Mouse (Mus musculus): ENCODE measurements around the gene Tmem106a. TPM values are rescaled to one million over a fixed set of nuclear protein-coding genes. Genes with fewer than 3 reads are reported as not detected.
"Not testable (repeated sequence)": the region's sequence is repeated elsewhere in the genome, so short reads cannot be mapped to it uniquely, and the experiment has no call there.

Gene Tmem106a
- total RNA-seq, 1 experiment from 2014 or later: 10.7 TPM

DNA sequence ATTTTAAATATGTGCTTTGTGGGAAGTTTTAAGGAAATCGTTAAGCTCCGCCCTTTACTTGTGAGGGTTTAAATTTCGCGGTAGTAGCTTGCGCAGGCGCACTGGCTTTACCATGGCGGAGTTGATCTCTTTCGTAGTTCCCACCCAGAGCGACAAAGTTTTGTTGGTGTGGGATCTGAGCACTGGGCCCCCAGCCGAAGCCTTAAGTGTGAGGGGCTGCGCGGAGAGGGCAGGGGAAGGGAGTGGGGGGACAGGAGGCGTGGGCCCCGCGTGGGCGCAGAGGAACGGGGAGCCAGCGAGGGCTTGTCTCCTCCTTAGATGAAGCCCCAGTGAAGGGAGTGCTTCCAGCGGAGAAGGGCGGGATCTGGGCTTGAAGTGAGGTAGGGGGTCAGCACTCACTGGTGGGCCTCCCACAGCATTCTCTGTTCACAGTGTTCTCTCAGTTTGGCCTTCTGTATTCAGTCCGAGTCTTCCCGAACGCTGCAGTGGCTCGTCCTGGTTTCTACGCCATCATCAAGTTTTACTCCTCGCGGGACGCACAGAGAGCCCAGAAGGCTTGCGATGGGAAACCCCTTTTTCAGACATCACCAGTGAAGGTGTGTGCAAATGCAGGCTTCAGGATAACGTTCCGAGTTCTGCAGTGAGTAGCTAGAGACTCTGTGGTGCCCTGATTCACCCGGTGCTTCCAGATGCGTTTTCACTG, 46.0 kb downstream of the Tmem106a start:
- ATAC-seq (replicated peaks; ENCODE audit: insufficient number of reproducible peaks, low FRiP score, low TSS enrichment, poor library complexity, severe bottlenecking): peak; percentile 78

DNA sequence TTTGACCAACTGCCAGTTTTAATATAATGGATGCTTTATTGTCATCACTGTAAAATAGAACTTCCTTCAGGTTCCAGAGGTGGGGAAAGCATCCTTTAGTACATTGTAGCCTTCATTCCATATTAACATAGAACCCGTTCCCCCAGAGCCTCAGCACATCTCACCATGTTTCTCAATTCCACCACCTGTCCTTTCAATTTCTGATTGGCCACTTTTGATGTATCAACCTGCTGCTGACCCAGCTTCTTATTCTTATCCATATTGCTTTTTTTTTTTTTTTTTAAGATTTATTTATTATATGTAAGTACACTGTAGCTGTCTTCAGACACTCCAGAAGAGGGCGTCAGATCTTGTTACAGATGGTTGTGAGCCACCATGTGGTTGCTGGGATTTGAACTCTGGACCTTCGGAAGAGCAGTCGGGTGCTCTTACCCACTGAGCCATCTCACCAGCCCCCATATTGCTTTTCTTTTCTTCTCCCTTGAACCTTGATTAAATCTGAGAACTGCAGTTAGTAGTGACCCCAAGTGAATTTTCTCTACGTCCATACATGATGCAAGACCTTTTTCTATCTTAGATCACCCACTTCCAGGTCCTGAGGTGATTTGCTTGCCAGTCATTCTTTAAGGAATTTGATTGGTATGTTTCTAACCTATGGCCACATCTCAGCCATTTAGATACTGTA, 46.8 kb downstream of the Tmem106a start:
- ATAC-seq (replicated peaks; ENCODE audit: insufficient number of reproducible peaks, low FRiP score, low TSS enrichment, poor library complexity, severe bottlenecking): not testable (repeated sequence)

DNA sequence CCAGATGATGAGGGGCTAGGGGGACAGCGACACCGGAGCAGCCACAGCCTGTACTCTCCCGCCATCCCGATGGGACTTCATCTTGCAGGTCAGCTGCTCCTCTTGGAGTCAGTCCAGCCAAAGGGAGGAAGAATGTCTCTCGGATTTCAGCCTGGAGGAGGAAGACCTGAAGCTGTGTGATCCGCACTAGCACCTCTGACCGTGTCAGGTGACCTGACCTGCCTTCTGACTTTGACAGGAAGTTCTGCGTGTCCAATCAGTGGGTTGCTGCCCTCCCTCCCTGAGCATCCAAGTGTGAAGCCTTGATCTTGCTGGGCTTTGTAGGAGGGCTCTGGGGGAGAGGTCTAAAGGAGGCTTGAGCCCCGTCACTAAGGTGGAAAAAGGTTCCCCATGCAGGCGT, 53.6 kb downstream of the Tmem106a start:
- no peak for ATAC-seq (replicated peaks; ENCODE audit: insufficient number of reproducible peaks, low FRiP score, low TSS enrichment, poor library complexity, severe bottlenecking)

DNA sequence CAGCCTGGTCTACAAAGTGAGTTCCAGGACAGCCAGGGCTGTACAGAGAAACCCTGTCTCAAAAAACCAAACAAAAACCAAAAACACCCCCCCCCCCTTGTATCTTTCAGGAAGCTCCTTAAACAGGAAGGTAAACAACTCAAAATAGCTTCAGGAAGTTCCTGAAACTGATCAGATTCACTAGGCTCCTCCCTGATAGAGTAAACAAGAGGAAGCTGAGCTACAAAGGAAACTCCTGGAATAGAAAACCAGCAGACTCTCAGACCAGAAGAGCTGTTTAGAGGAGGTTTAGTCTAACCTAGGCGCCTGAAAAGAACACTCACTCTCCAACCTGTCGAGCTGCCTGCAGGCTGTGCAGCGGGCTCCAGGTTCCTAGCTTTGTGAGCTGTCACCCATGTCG, 57.7 kb downstream of the Tmem106a start:
- no peak for ATAC-seq (replicated peaks; ENCODE audit: insufficient number of reproducible peaks, low FRiP score, low TSS enrichment, poor library complexity, severe bottlenecking)

DNA sequence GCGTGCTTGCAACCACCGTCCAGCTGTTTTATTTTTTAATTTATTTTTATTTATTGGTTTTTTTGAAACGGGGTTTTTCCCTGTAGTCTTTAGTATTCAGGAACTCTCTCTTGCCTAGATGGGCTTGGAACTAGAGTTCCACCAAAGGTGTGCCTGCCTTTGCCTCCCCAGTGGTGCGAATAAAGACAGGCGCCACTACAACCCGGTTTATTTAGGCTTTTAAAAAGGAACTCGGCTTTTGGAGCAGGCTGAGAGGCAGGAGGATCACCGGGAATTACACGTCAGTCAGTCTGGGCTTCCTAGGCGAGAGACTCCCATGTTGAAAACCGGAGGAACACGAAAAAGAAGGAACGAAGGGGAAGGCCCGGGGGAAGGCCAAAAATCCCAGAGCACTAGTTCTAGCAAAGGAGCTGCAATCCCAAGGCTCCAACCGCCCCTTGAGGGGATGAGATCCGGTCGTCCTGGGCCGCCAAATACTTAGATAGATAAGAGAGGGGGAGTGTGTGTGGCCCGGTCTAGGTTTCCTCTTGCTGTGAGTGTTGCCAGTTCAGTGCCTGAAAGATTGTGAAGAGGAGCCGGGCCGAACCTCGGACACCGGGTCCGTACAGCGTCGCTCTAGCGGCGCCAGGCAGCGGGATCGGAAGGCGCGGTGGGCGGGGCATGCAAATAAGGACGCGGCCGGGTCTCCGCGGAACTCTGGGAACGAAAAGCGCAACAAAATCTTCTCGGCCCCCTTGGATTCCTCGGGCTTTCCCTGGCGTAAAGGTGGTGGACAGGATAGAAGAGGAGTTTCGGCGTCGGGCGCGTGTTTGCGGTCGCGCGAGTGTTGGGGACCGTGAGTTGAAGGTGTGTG, 59.0 kb downstream of the Tmem106a start:
- ATAC-seq (replicated peaks; ENCODE audit: insufficient number of reproducible peaks, low FRiP score, low TSS enrichment, poor library complexity, severe bottlenecking): peak; percentile 62

Other genes starting within 250 kb of the Tmem106a start
- gene G6pc, start 214.7 kb upstream of the Tmem106a start, total RNA-seq (2017): not detected in 3 replicates
- 15.4 to 24.5 TPM (median 20.8 TPM) in 3 replicates for gene Aarsd1, start 164.6 kb upstream of the Tmem106a start, total RNA-seq (2017)
- 5.1 TPM in 1 of 3 replicates, not detected in the others for gene Gm27029, start 157.4 kb upstream of the Tmem106a start, total RNA-seq (2017)
- 5.2 to 9.8 TPM (median 8.1 TPM) in 3 replicates for gene Rundc1, start 157.2 kb upstream of the Tmem106a start, total RNA-seq (2017)
- 2.7 TPM in 1 of 3 replicates, not detected in the others for gene Ptges3l, start 156.9 kb upstream of the Tmem106a start, total RNA-seq (2017)
- 465 to 1,168 TPM (median 1,010 TPM) in 3 replicates for gene Rpl27, start 139.9 kb upstream of the Tmem106a start, total RNA-seq (2017)
- 65.6 to 68.1 TPM (median 67.1 TPM) in 3 replicates for gene Ifi35, start 133.8 kb upstream of the Tmem106a start, total RNA-seq (2017)
- gene Rnd2, start 117.2 kb upstream of the Tmem106a start, total RNA-seq (2017): not detected in 3 replicates
- 13.9 to 14.1 TPM (median 13.9 TPM) in 3 replicates for gene Vat1, start 116.0 kb upstream of the Tmem106a start, total RNA-seq (2017)
- 2.9 to 8.0 TPM (median 5.2 TPM) in 3 replicates for gene Brca1, start 30.3 kb upstream of the Tmem106a start, total RNA-seq (2017)
- gene Nbr1, start 30.1 kb upstream of the Tmem106a start, total RNA-seq (2017): 67.9 to 104 TPM (median 83.1 TPM) in 3 replicates
- gene Gm11634, start 17.0 kb downstream of the Tmem106a start, total RNA-seq (2017): not detected in 3 replicates
- 9.4 to 22.4 TPM (median 18.2 TPM) in 3 replicates for gene Rdm1, start 45.0 kb downstream of the Tmem106a start, total RNA-seq (2017)
- 19.6 to 120 TPM (median 27.2 TPM) in 3 replicates for gene Arl4d, start 83.3 kb downstream of the Tmem106a start, total RNA-seq (2017)
- gene Dhx8, start 150.7 kb downstream of the Tmem106a start, total RNA-seq (2017): 45.9 to 64.3 TPM (median 49.0 TPM) in 3 replicates
- gene Etv4, start 203.1 kb downstream of the Tmem106a start, total RNA-seq (2017): not detected in 3 replicates

Data from monocyte, adult 5-6 weeks (primary cell).